Mouse (Mus musculus) bone marrow macrophage, adult 2 months (primary cell): ENCODE data around the gene Slc38a3.

Experiments
- CTCF ChIP-seq: IDR thresholded peaks from 2 replicates; pipeline ENCODE4 v1.5.1; 2012; ENCODE audit warnings: low read depth, mild to moderate bottlenecking, low read length, moderate library complexity
- POLR2A ChIP-seq: IDR thresholded peaks from 2 replicates; pipeline ENCODE4 v1.6.1; 2012; ENCODE audit warnings: mild to moderate bottlenecking, low read depth, low read length, borderline replicate concordance

GRCm38 (mm10) chr9:107715632-107716031 is 46.3 kb upstream of the Slc38a3 start:
- no peak for TF ChIP-seq POLR2A
- TF ChIP-seq CTCF, result no peak
